Mouse (Mus musculus) forebrain, postnatal 0 days (tissue): Measurements from ENCODE around the gene BC037034. TPM values are rescaled to one million over a fixed set of nuclear protein-coding genes. Genes with fewer than 3 reads are reported as not detected.

ENCODE experiments used
- ATAC-seq: fragments of 200-750 bp; cut with Nextera tagmentation; 2 replicates; pipeline ENCODE4 v1.8.0; 2017; ENCODE audit warnings: mild to moderate bottlenecking, moderate library complexity
- DNase-seq: peaks from one replicate; pipeline ENCODE4 v3.0.0-alpha.2; 2015
- H3K27ac ChIP-seq: fragments of 300-500 bp; sonication (generic); 2 replicates; pipeline ENCODE4 v1.5.1; 2014; ENCODE audit warnings: low read depth, mild to moderate bottlenecking, antibody characterized with exemption, low read length, moderate library complexity, mixed read lengths
- H3K27me3 ChIP-seq: fragments of 300-500 bp; sonication (generic); 2 replicates; pipeline ENCODE4 v1.6.1; 2014; ENCODE audit warnings: mild to moderate bottlenecking, low read length, mixed read lengths; ENCODE audit not compliant: insufficient read depth
- H3K36me3 ChIP-seq: fragments of 300-500 bp; sonication (generic); 2 replicates; pipeline ENCODE4 v1.6.1; 2014; ENCODE audit warnings: mild to moderate bottlenecking, moderate library complexity; ENCODE audit not compliant: insufficient read depth
- H3K4me1 ChIP-seq: fragments of 300-500 bp; sonication (generic); 2 replicates; pipeline ENCODE4 v1.6.1; 2014; ENCODE audit warnings: antibody characterized with exemption; ENCODE audit not compliant: insufficient read depth
- H3K4me2 ChIP-seq: fragments of 300-500 bp; sonication (generic); 2 replicates; pipeline ENCODE4 v1.6.1; 2014; ENCODE audit warnings: low read depth, mild to moderate bottlenecking, moderate library complexity
- H3K4me3 ChIP-seq: fragments of 300-500 bp; sonication (generic); 2 replicates; pipeline ENCODE4 v1.5.1; 2014; ENCODE audit warnings: low read depth, low read length, mixed read lengths
- H3K9ac ChIP-seq: fragments of 300-500 bp; sonication (generic); 2 replicates; pipeline ENCODE4 v1.6.1; 2014; ENCODE audit warnings: mild to moderate bottlenecking
- H3K9me3 ChIP-seq: fragments of 300-500 bp; sonication (generic); 2 replicates; pipeline ENCODE4 v1.6.1; 2016; ENCODE audit warnings: low read length
- CTCF ChIP-seq: sonication (generic); IDR thresholded peaks from 2 replicates; pipeline ENCODE4 v1.5.1; 2016; ENCODE audit warnings: antibody characterized with exemption, control low read depth, low read depth
- WGBS: fragments of 180-500 bp; shearing (Covaris S2); extraction: QIAGEN DNeasy Blood & Tissue Kit; methylation state at CpG from one replicate; pipeline ENCODE4 v1.1.7; 2014; 5-methylcytosine and 5-hydroxymethylcytosine counted together
- polyA plus RNA-seq: library from polyadenylated mRNA; unstranded; fragments of >200 nt; fragmentation: Nextera tagmentation; extraction: Ambion mirVana; gene quantifications from 2 replicates; pipeline ENCODE4 v1.2.1, GENCODE M21; 2015
- total RNA-seq: library from RNA; depleted of rRNA; stranded (reverse); fragments of >200 nt; gene quantifications from 2 replicates; pipeline ENCODE4 v1.2.3, GENCODE M21; 2014

The BC037034 gene
- total and polyA plus RNA-seq, 2 experiments from 2014 or later = 16.1 to 59.6 TPM

DNA sequence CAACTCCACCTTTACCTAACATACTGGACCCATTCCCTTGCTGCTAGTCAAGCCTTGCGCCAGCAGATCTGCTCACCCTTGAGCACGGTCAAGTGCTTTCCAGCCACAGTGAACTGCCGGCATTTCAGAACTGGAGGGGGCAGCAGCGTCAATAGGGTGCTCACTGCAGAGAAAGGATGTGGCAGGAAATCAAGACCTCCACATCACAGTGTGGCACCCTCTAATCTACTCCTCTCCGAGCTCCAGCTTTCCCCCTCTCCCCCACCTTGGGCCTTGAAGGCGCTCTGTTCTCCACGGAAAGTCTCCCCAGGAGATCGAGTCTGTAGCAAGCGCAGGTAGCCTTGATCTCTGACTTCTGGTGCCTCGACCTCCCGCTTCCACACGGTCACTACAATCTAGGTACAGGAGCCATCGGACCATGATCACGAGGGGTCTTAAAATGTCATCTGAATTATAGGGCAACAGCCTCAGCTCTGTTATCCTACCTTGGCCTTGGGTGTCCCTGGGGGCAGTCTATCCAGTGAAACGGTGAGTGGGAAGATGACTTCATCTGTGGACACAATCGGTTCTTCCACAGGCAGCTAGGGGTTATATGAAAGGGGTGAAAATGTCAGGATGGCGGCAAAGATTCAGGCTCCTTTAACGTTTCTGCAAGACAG is 1.1 kb downstream of the BC037034 start:
- peaks cover 14% of the 10 kb centered on the region for H3K4me1 ChIP-seq
- H3K27me3 ChIP-seq = no peaks in the 10 kb centered on the region
- peak overlapping the region; percentile 78 for H3K9ac ChIP-seq
- peak overlapping the region; percentile 91 for H3K4me2 ChIP-seq
- DNase-seq (no peak), ATAC-seq (no peak)
- no peaks in the 10 kb centered on the region for H3K9me3 ChIP-seq
- TF ChIP-seq CTCF = 0 out of 2 replicates have a peak, but pooled peaks have one; percentile 4
- peak overlapping the region; percentile 71 for H3K4me3 ChIP-seq
- peak overlapping the region; percentile 78; the same call in 1 of the 2 replicates for H3K27ac ChIP-seq
- H3K36me3 ChIP-seq = peaks cover 40% of the 10 kb centered on the region
- WGBS = 67% methylated on average over 18 of the region's 18 CpGs

DNA sequence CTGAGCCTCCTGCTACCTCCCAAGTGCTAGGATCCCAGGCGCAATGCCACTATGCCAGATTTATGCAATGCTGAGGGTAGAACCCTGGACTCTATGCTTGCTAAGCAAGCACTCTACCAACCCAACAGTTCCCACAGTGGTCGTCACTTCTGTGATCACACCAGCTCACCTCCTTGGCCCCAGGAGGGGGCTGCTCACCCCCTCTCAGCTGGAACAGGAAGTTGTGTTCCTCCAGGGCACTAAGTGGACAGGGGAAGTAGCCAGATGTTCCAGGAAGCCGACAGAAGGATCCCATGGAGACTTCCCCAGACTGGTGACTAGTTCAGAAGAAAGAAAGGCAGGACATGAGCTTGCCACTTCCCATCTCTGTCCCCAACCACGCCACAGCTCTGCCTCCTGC is 1.8 kb downstream of the BC037034 start:
- 91% methylated on average over 4 of the region's 4 CpGs for WGBS
- H3K9ac ChIP-seq = no peak overlapping the region

DNA sequence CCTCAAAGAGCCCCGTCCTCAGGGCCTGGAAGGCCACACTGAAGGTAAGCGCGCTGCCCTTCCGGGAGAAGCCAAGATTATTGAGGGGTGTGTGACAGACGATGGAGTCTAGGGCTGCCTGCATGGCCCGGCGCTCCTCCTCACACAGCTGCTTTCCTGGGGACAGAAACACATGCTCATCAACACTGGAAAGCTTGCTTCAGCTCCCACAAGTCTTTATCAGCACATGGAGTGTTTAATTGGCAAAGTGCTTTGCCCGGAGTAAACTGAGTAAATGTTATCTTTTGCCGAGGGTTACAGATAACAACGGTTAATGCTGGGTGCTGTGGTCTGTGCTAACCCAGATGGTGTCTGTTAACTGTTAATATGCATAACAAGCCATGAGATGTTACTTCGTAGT is 3.0 kb downstream of the BC037034 start:
- WGBS = 93% methylated on average over 11 of the region's 11 CpGs
- no peaks in the 10 kb centered on the region for H3K27me3 ChIP-seq
- no peak for ATAC-seq
- no peak overlapping the region for H3K9ac ChIP-seq
- H3K9me3 ChIP-seq = no peaks in the 10 kb centered on the region
- H3K4me1 ChIP-seq = peaks cover 14% of the 10 kb centered on the region
- no peak for DNase-seq
- no peak overlapping the region for H3K27ac ChIP-seq
- H3K36me3 ChIP-seq = peaks cover 40% of the 10 kb centered on the region
- no peak overlapping the region for H3K4me2 ChIP-seq
- TF ChIP-seq CTCF = no peak
- H3K4me3 ChIP-seq = no peak overlapping the region

More for the DNA sequence above, 1.8 kb downstream of the BC037034 start:
- no peak for TF ChIP-seq CTCF
- Histone ChIP-seq H3K27ac (no peak overlapping the region), H3K36me3 (peaks cover 40% of the 10 kb centered on the region), H3K9me3 (no peaks in the 10 kb centered on the region), H3K4me3 (no peak overlapping the region), H3K4me1 (peaks cover 14% of the 10 kb centered on the region), H3K4me2 (no peak overlapping the region), H3K27me3 (no peaks in the 10 kb centered on the region)
- no peak for ATAC-seq
- DNase-seq = no peak

DNA sequence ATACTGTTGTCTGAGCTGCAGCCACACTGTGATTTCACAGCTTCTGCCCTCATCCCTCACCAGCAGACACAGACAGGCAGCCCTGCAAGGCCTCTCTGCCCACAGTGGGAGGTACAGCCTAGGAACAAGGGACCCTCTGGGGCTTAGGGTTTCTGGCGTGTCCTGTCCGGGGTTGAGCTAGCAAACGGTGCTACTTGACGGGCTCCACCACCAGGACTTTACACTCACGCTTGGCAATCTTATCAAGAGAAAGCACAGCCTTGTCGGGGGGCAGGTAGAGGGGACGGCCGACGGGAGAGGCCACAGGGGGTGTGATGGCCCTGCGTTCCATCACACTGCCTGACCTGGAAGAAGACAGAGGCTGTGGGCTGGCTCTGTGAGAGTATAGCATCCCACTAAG is 3.8 kb downstream of the BC037034 start:
- Histone ChIP-seq H3K9ac (no peak overlapping the region), H3K9me3 (no peaks in the 10 kb centered on the region), H3K27me3 (no peaks in the 10 kb centered on the region), H3K4me1 (peaks cover 15% of the 10 kb centered on the region), H3K27ac (no peak overlapping the region), H3K4me3 (no peak overlapping the region), H3K4me2 (no peak overlapping the region), H3K36me3 (peaks cover 40% of the 10 kb centered on the region)
- DNase-seq (no peak), ATAC-seq (no peak)
- no peak for TF ChIP-seq CTCF
- 89% methylated on average over 10 of the region's 10 CpGs for WGBS

DNA sequence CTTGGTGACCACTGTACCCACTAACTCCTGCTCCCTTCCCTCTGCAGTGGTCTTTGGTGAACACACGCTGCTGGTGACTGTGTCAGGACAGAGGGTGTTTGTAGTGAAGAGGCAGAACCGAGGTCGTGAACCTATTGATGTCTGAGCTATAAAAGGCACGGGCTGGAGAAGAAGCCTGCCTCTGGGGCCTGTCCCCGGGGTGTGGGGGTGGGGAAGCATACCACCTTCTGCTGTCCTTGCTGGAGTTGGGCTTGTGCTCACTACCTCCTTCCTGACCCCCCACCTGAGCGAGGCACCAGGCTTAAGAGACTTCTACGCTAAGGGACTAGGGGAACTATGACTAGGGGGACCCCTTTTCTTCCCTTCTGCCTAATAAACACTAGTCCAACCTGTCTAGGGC is 4.8 kb downstream of the BC037034 start:
- Histone ChIP-seq H3K4me3 (no peak overlapping the region), H3K4me2 (no peak overlapping the region), H3K4me1 (peaks cover 12% of the 10 kb centered on the region), H3K27me3 (no peaks in the 10 kb centered on the region), H3K27ac (no peak overlapping the region), H3K9ac (no peak overlapping the region), H3K36me3 (peaks cover 40% of the 10 kb centered on the region), H3K9me3 (no peaks in the 10 kb centered on the region)
- no peak for DNase-seq
- WGBS = 84% methylated on average over 7 of the region's 7 CpGs
- TF ChIP-seq CTCF = no peak
- ATAC-seq = no peak

DNA sequence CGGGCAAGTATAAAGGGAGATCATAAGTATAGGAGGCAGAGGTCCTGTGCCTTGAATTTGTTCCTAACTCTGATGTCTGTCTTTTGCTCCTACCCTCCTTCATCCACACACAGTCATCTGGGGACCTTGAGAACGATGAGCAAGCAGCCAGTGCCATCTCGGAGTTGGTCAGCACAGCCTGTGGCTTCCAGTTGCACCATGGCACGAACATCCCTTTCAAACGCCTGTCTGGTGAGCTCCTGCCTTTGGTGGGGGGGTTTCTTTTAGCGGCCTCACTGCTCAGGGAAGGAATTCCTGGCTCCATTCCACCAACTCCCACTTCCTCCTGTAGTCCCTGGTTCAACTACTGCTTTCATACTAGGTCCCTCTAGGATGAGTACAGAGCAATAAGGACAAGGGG is 5.3 kb downstream of the BC037034 start:
- Histone ChIP-seq H3K36me3 (peaks cover 40% of the 10 kb centered on the region), H3K4me3 (no peak overlapping the region), H3K27me3 (no peaks in the 10 kb centered on the region), H3K4me1 (peaks cover 12% of the 10 kb centered on the region), H3K27ac (no peak overlapping the region), H3K9me3 (no peaks in the 10 kb centered on the region), H3K9ac (no peak overlapping the region), H3K4me2 (no peak overlapping the region)
- DNase-seq = no peak
- no peak for TF ChIP-seq CTCF
- WGBS = 86% methylated on average over 6 of the region's 6 CpGs
- no peak for ATAC-seq

DNA sequence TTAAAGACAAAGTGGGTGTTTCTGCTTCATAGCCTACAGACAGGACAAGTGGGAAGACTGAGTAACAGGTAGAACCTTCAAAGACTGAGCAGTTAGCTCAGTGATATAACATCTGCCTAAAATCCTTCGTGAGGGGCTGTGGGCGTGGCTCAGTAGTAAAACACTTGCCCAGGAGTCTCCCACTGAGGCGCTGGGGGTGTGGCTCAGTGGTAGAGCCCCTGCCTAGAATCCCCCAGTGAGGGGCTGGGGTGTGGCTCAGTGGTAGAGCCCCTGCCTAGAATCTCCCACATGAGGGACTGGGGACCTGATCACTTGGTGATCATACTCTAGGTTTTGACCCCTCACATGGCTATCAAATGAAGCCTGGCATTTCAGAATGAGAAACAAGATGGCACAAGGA is 5.8 kb downstream of the BC037034 start:
- Histone ChIP-seq H3K4me3 (no peak overlapping the region), H3K9me3 (no peaks in the 10 kb centered on the region), H3K4me2 (no peak overlapping the region), H3K9ac (no peak overlapping the region), H3K4me1 (peaks cover 11% of the 10 kb centered on the region), H3K36me3 (peaks cover 40% of the 10 kb centered on the region), H3K27me3 (no peaks in the 10 kb centered on the region), H3K27ac (no peak overlapping the region)
- 83% methylated on average over 3 of the region's 3 CpGs for WGBS
- no peak for DNase-seq
- no peak for ATAC-seq
- TF ChIP-seq CTCF = no peak
